Mouse (Mus musculus): Measurements from ENCODE around the gene Mrpl23.

DNA sequence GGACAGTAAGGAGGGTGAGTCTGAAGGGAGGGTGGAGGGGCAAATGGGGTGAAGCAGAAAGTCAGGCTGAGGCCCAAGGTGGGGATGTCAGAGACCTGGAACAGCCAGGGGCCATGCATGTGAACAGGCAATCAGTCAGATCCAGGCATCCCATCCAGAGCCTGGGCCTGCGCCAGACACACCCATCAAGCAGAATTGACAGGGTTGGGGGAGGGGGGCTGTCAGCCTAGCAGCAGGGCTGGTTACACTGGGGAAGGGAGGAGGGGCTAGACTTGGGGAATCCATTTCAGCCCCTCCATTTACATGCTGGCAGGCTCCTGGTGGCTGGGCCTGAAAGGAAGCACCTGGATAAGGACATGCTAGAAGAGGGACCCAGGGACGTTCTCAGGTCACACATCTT is 26.5 kb upstream of the Mrpl23 start:
- TF ChIP-seq POLR2A (IDR thresholded peaks at IDR 0.05; ENCODE audit: control insufficient read depth, low read depth, low read length) (no peak), CTCF (IDR thresholded peaks at IDR 0.05; ENCODE audit: control insufficient read depth, insufficient read depth, insufficient replicate concordance, low read depth, low read length) (no peak)
